Mouse (Mus musculus): ENCODE results near the gene Nfx1. TPM values are rescaled to one million over a fixed set of nuclear protein-coding genes. Genes with fewer than 3 reads are reported as not detected.

Gene Nfx1
- polyA plus RNA-seq, 1 experiment from 2014 or later, result 94.7 TPM

DNA sequence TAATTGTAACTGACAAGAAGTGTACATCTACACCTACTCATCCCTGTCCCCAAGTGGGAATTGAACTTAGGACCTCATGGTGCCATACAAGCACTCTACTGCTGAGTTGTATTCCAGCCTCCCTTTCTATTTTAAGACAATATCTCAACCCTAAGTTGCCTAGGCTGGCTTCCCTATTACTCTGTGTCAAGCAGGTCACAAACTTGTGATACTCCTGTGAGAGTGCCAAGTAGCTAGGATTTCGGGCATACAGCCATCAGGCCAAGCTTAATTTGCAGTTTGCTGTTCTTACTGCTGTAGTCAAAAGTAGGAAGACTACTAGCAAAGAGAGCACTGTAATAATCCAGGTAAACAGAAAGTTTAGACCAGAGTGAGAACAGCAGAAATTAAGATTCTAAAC is 13.0 kb downstream of the Nfx1 start:
- WGBS, result 92% methylated on average over 1 of the region's 1 CpGs
- DNase-seq (ENCODE audit: low spot score) (no peak), ATAC-seq (replicated peaks; ENCODE audit: low FRiP score, low TSS enrichment, low read depth) (no peak)
- Histone ChIP-seq H3K27me3 (replicated peaks; ENCODE audit: control insufficient read depth, insufficient read depth, low read length) (no peaks in the 10 kb centered on the region), H3K4me2 (ENCODE audit: low read length) (no peak overlapping the region), H3K4me1 (replicated peaks; ENCODE audit: control insufficient read depth, insufficient read depth, low read length) (no peaks in the 10 kb centered on the region), H3K9ac (ENCODE audit: low read length) (no peak overlapping the region), H3K9me3 (ENCODE audit: control insufficient read depth, low read length) (no peaks in the 10 kb centered on the region), H3K36me3 (ENCODE audit: control insufficient read depth, insufficient read depth, low read length) (peaks cover 96% of the 10 kb centered on the region), H3K4me3 (ENCODE audit: low read depth, low read length) (no peak overlapping the region), H3K27ac (ENCODE audit: low read depth) (no peak overlapping the region)

DNA sequence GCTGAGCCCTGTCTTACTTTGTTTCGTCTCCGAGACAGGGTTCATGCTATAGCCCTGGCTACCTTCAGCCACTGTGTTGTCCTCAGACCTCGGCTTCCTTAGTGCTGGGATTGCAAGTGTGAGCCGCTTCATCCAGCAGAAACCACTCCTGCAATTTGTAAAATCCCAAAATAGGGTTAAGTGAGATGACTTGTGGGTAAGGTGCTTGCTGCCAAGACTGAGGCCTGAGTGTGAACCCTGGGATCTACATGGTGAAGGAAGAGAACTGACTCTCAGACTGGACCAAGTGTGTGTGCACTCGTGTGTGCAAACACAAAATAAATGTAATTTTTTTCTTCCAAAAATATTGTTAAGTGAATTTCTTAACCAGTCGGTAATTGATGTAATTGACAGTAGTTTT is 18.9 kb downstream of the Nfx1 start:
- peaks cover 99% of the 10 kb centered on the region for H3K36me3 ChIP-seq (ENCODE audit: control insufficient read depth, insufficient read depth, low read length)
- DNase-seq (ENCODE audit: low spot score), result no peak

GRCm38 (mm10) chr4:40996302-40996701 is 25.6 kb downstream of the Nfx1 start:
- 96% methylated on average over 6 of the region's 6 CpGs for WGBS
- Histone ChIP-seq H3K4me1 (replicated peaks; ENCODE audit: control insufficient read depth, insufficient read depth, low read length) (no peaks in the 10 kb centered on the region), H3K27me3 (replicated peaks; ENCODE audit: control insufficient read depth, insufficient read depth, low read length) (no peaks in the 10 kb centered on the region), H3K36me3 (ENCODE audit: control insufficient read depth, insufficient read depth, low read length) (peaks cover 98% of the 10 kb centered on the region), H3K9me3 (ENCODE audit: control insufficient read depth, low read length) (no peaks in the 10 kb centered on the region), H3K4me2 (ENCODE audit: low read length) (no peak overlapping the region), H3K4me3 (ENCODE audit: low read depth, low read length) (no peak overlapping the region), H3K27ac (ENCODE audit: low read depth) (no peak overlapping the region), H3K9ac (ENCODE audit: low read length) (no peak overlapping the region)
- no peak for ATAC-seq (replicated peaks; ENCODE audit: low FRiP score, low TSS enrichment, low read depth)
- no peak for DNase-seq (ENCODE audit: low spot score)

More for the DNA sequence above, 18.9 kb downstream of the Nfx1 start:
- ATAC-seq (replicated peaks; ENCODE audit: low FRiP score, low TSS enrichment, low read depth), result no peak
- no peak overlapping the region for H3K27ac ChIP-seq (ENCODE audit: low read depth)
- no peaks in the 10 kb centered on the region for H3K27me3 ChIP-seq (replicated peaks; ENCODE audit: control insufficient read depth, insufficient read depth, low read length)
- no peaks in the 10 kb centered on the region for H3K9me3 ChIP-seq (ENCODE audit: control insufficient read depth, low read length)
- 87% methylated on average over 6 of the region's 6 CpGs for WGBS
- H3K4me3 ChIP-seq (ENCODE audit: low read depth, low read length), result no peak overlapping the region
- no peaks in the 10 kb centered on the region for H3K4me1 ChIP-seq (replicated peaks; ENCODE audit: control insufficient read depth, insufficient read depth, low read length)
- no peak overlapping the region for H3K9ac ChIP-seq (ENCODE audit: low read length)
- no peak overlapping the region for H3K4me2 ChIP-seq (ENCODE audit: low read length)

GRCm38 (mm10) chr4:40997916-40998315 is 27.2 kb downstream of the Nfx1 start:
- Histone ChIP-seq H3K36me3 (ENCODE audit: control insufficient read depth, insufficient read depth, low read length) (peaks cover 97% of the 10 kb centered on the region), H3K9ac (ENCODE audit: low read length) (no peak overlapping the region), H3K4me3 (ENCODE audit: low read depth, low read length) (no peak overlapping the region), H3K9me3 (ENCODE audit: control insufficient read depth, low read length) (no peaks in the 10 kb centered on the region), H3K4me2 (ENCODE audit: low read length) (no peak overlapping the region), H3K27me3 (replicated peaks; ENCODE audit: control insufficient read depth, insufficient read depth, low read length) (no peaks in the 10 kb centered on the region), H3K4me1 (replicated peaks; ENCODE audit: control insufficient read depth, insufficient read depth, low read length) (no peaks in the 10 kb centered on the region), H3K27ac (ENCODE audit: low read depth) (no peak overlapping the region)
- ATAC-seq (replicated peaks; ENCODE audit: low FRiP score, low TSS enrichment, low read depth) (no peak), DNase-seq (ENCODE audit: low spot score) (no peak)
- 88% methylated on average over 4 of the region's 4 CpGs for WGBS

DNA sequence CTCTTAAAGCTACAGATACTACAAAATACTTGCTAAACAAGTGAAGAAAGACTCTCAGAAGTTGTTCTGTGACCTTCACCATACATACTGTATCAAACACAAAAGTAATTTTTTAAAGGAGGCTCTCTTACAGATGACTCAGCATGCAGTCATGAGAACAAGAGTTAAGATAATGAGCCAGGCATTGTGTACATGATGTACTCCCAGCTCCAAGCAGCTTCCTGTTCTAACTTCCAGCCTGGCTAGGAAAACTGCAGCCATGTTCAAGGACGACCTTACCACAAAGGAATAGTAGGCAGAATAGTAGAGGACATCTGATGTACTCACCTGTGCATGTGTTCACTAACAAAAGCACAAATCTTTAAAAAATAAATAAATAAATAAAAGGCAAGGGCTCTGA is 29.6 kb downstream of the Nfx1 start:
- H3K4me1 ChIP-seq (replicated peaks; ENCODE audit: control insufficient read depth, insufficient read depth, low read length), result no peaks in the 10 kb centered on the region
- H3K9ac ChIP-seq (ENCODE audit: low read length), result no peak overlapping the region
- H3K36me3 ChIP-seq (ENCODE audit: control insufficient read depth, insufficient read depth, low read length), result peaks cover 99% of the 10 kb centered on the region
- DNase-seq (ENCODE audit: low spot score), result no peak
- no peaks in the 10 kb centered on the region for H3K27me3 ChIP-seq (replicated peaks; ENCODE audit: control insufficient read depth, insufficient read depth, low read length)
- ATAC-seq (replicated peaks; ENCODE audit: low FRiP score, low TSS enrichment, low read depth), result no peak
- H3K9me3 ChIP-seq (ENCODE audit: control insufficient read depth, low read length), result no peaks in the 10 kb centered on the region
- 91% methylated on average over 1 of the region's 1 CpGs for WGBS
- H3K4me3 ChIP-seq (ENCODE audit: low read depth, low read length), result no peak overlapping the region
- no peak overlapping the region for H3K27ac ChIP-seq (ENCODE audit: low read depth)
- no peak overlapping the region for H3K4me2 ChIP-seq (ENCODE audit: low read length)

DNA sequence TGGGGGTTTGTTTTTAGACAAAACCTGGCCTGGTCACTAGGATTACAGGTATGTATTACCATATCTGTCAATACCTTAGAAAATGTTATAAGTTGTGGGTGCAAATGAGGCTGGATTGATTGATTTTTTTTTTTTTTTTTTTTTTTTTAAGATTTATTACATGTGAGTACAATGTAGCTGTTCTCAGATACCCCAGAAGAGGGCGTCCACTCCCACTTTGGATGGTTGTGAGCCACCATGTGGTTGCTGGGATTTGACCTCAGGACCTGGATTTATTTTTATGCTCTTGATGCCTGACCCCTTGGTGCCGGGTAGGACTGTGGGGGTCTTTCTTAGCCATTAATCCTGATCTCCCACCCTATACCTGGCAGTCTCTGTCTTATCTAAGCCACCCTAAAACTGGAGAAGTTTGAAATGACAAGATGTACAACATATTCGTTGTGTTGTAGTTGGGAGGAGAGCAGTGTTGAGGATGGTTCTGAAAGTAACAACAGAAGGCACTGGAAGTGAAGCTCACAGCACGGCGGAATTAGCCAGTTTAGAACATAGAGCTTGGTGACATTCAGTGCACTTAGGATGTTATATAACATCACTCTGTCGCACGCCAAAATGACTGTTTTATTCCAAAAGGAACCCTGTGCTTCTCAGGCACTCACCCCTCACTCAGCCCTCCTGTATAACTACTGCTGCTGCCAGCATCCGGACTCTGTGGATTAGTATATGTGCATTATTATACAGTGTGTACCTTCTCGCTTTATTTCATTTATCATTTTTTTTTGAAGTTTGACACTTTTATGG is 30.3 kb downstream of the Nfx1 start:
- Histone ChIP-seq H3K4me2 (ENCODE audit: low read length) (no peak overlapping the region), H3K4me3 (ENCODE audit: low read depth, low read length) (no peak overlapping the region), H3K27ac (ENCODE audit: low read depth) (no peak overlapping the region), H3K4me1 (replicated peaks; ENCODE audit: control insufficient read depth, insufficient read depth, low read length) (no peaks in the 10 kb centered on the region), H3K27me3 (replicated peaks; ENCODE audit: control insufficient read depth, insufficient read depth, low read length) (no peaks in the 10 kb centered on the region), H3K9me3 (ENCODE audit: control insufficient read depth, low read length) (no peaks in the 10 kb centered on the region), H3K36me3 (ENCODE audit: control insufficient read depth, insufficient read depth, low read length) (peaks cover 98% of the 10 kb centered on the region), H3K9ac (ENCODE audit: low read length) (no peak overlapping the region)
- DNase-seq (ENCODE audit: low spot score), result no peak
- WGBS, result 90% methylated on average over 9 of the region's 9 CpGs
- no peak for ATAC-seq (replicated peaks; ENCODE audit: low FRiP score, low TSS enrichment, low read depth)

DNA sequence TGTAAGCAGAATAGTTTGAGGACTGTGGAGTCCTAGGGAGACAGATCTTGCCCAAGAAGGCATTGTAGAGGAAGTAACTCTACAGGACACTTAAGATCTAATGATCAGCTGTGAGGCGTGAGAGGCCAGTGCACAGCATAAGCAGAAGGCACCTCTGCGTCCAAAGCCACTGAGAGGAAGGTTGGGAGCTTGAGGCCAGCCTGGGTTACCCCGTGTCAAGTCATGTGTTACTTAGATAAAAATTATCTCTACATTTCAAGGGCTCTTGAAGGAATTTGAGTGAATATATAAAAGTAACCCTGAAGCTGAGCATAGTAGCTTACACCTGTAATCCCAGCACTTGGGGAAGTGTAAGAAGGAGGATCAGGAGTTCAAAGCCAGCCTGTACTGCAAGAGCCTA is 42.6 kb downstream of the Nfx1 start:
- ATAC-seq (replicated peaks; ENCODE audit: low FRiP score, low TSS enrichment, low read depth), result no peak
- H3K9me3 ChIP-seq (ENCODE audit: control insufficient read depth, low read length), result no peaks in the 10 kb centered on the region
- no peak overlapping the region for H3K9ac ChIP-seq (ENCODE audit: low read length)
- H3K4me3 ChIP-seq (ENCODE audit: low read depth, low read length), result no peak overlapping the region
- H3K27me3 ChIP-seq (replicated peaks; ENCODE audit: control insufficient read depth, insufficient read depth, low read length), result no peaks in the 10 kb centered on the region
- H3K27ac ChIP-seq (ENCODE audit: low read depth), result no peak overlapping the region
- H3K4me1 ChIP-seq (replicated peaks; ENCODE audit: control insufficient read depth, insufficient read depth, low read length), result no peaks in the 10 kb centered on the region
- DNase-seq (ENCODE audit: low spot score), result no peak
- peaks cover 74% of the 10 kb centered on the region for H3K36me3 ChIP-seq (ENCODE audit: control insufficient read depth, insufficient read depth, low read length)
- WGBS, result 91% methylated on average over 3 of the region's 3 CpGs
- H3K4me2 ChIP-seq (ENCODE audit: low read length), result no peak overlapping the region

- Histone ChIP-seq H3K4me2 (ENCODE audit: low read length) (no peak overlapping the region), H3K36me3 (ENCODE audit: control insufficient read depth, insufficient read depth, low read length) (peaks cover 68% of the 10 kb centered on the region), H3K27ac (ENCODE audit: low read depth) (no peak overlapping the region), H3K9me3 (ENCODE audit: control insufficient read depth, low read length) (no peaks in the 10 kb centered on the region), H3K4me3 (ENCODE audit: low read depth, low read length) (no peak overlapping the region), H3K4me1 (replicated peaks; ENCODE audit: control insufficient read depth, insufficient read depth, low read length) (no peaks in the 10 kb centered on the region), H3K9ac (ENCODE audit: low read length) (no peak overlapping the region), H3K27me3 (replicated peaks; ENCODE audit: control insufficient read depth, insufficient read depth, low read length) (no peaks in the 10 kb centered on the region)
- no peak for ATAC-seq (replicated peaks; ENCODE audit: low FRiP score, low TSS enrichment, low read depth)
- WGBS, result 92% methylated on average over 5 of the region's 5 CpGs
- DNase-seq (ENCODE audit: low spot score), result no peak
Observed at GRCm38 (mm10) chr4:41015798-41016197, 45.1 kb downstream of the Nfx1 start.

- Histone ChIP-seq H3K36me3 (ENCODE audit: control insufficient read depth, insufficient read depth, low read length) (peaks cover 72% of the 10 kb centered on the region), H3K4me2 (ENCODE audit: low read length) (no peak overlapping the region), H3K27ac (ENCODE audit: low read depth) (no peak overlapping the region), H3K9ac (ENCODE audit: low read length) (no peak overlapping the region), H3K27me3 (replicated peaks; ENCODE audit: control insufficient read depth, insufficient read depth, low read length) (no peaks in the 10 kb centered on the region), H3K4me1 (replicated peaks; ENCODE audit: control insufficient read depth, insufficient read depth, low read length) (no peaks in the 10 kb centered on the region), H3K4me3 (ENCODE audit: low read depth, low read length) (no peak overlapping the region), H3K9me3 (ENCODE audit: control insufficient read depth, low read length) (no peaks in the 10 kb centered on the region)
- 87% methylated on average over 5 of the region's 5 CpGs for WGBS
- no peak for DNase-seq (ENCODE audit: low spot score)
- ATAC-seq (replicated peaks; ENCODE audit: low FRiP score, low TSS enrichment, low read depth), result no peak
Observed at GRCm38 (mm10) chr4:41021094-41021493, 50.4 kb downstream of the Nfx1 start.

Data from intestine, embryonic 14.5 days (tissue).